Mouse (Mus musculus) induced T-regulatory cell, adult 2 months (primary cell): ENCODE results near the gene Gm2a.
A peak's percentile ranks its signal among the peaks of the same experiment; 100 is the strongest.

Experiments used
- DNase-seq: peaks from one replicate; pipeline ENCODE4 v3.0.0-alpha.2; 2012; ENCODE audit warnings: low read depth

The Gm2a gene

GRCm38 (mm10) chr11:55131077-55131742, 33.3 kb downstream of the Gm2a start:
- peak; percentile 98 for DNase-seq

GRCm38 (mm10) chr11:55131946-55132345, 34.0 kb downstream of the Gm2a start:
- peak; percentile 91 for DNase-seq

GRCm38 (mm10) chr11:55133204-55133603, 35.3 kb downstream of the Gm2a start:
- DNase-seq: no peak

- DNase-seq: no peak
Measured at GRCm38 (mm10) chr11:55134407-55134806, 36.5 kb downstream of the Gm2a start.

- DNase-seq: peak; percentile 72
Measured at GRCm38 (mm10) chr11:55134871-55135270, 37.0 kb downstream of the Gm2a start.

GRCm38 (mm10) chr11:55136770-55137547, 39.0 kb downstream of the Gm2a start:
- DNase-seq: peak; percentile 98

GRCm38 (mm10) chr11:55137646-55138045, 39.7 kb downstream of the Gm2a start:
- peak; percentile 58 for DNase-seq

- DNase-seq: no peak
Measured at GRCm38 (mm10) chr11:55141502-55141901, 43.6 kb downstream of the Gm2a start.

GRCm38 (mm10) chr11:55144011-55144410, 46.1 kb downstream of the Gm2a start:
- no peak for DNase-seq

- DNase-seq: no peak
Measured at GRCm38 (mm10) chr11:55146855-55147254, 48.9 kb downstream of the Gm2a start.

GRCm38 (mm10) chr11:55147423-55147822, 49.5 kb downstream of the Gm2a start:
- DNase-seq: no peak

- peak; percentile 55 for DNase-seq
Measured at GRCm38 (mm10) chr11:55148461-55148860, 50.5 kb downstream of the Gm2a start.

- DNase-seq: no peak
Measured at GRCm38 (mm10) chr11:55151608-55152007, 53.7 kb downstream of the Gm2a start, which contains the start of gene Slc36a3. Slc36a3 (minus strand) TSS chr11:55151708.

- no peak for DNase-seq
Measured at GRCm38 (mm10) chr11:55154398-55155069, 56.6 kb downstream of the Gm2a start.

GRCm38 (mm10) chr11:55155070-55155421, 57.1 kb downstream of the Gm2a start:
- peak; percentile 66 for DNase-seq

- peak; percentile 96 for DNase-seq
Measured at GRCm38 (mm10) chr11:55158785-55159359, 61.0 kb downstream of the Gm2a start.
